8 mouse cellular contexts compared by ENCODE assay signal in genomic region chr15:85635425-85635824, GRCm38 (mm10). TPM values are rescaled to one million over a fixed set of nuclear protein-coding genes. Genes with fewer than 3 reads are reported as not detected.
DNase-seq lines count a peak whose midpoint lies in the region; ATAC-seq lines count a peak whose summit lies in the region.

No protein-coding gene starts in this region.

- H3K4me1 ChIP-seq in lung, embryonic 16.5 days (replicated peaks; ENCODE audit: control insufficient read depth, insufficient read depth, low read length): peaks cover 5% of the 10 kb centered on the region
- peaks cover 14% of the 10 kb centered on the region for H3K4me1 ChIP-seq in embryonic facial prominence, embryonic 13.5 days
- peaks cover 7% of the 10 kb centered on the region for H3K4me1 ChIP-seq in limb, embryonic 11.5 days (ENCODE audit: control insufficient read depth, insufficient read depth, low read length)
- H3K4me1 ChIP-seq in neural tube, embryonic 14.5 days (ENCODE audit: control insufficient read depth, insufficient read depth, low read length): 0 out of 2 replicates have a peak, but pooled peaks cover 5% of the 10 kb centered on the region

- H3K27me3 ChIP-seq in lung, embryonic 16.5 days (ENCODE audit: control insufficient read depth, insufficient read depth, low read depth, low read length): no peaks in the 10 kb centered on the region
- H3K27me3 ChIP-seq in embryonic facial prominence, embryonic 13.5 days: no peaks in the 10 kb centered on the region
- H3K27me3 ChIP-seq in limb, embryonic 11.5 days (ENCODE audit: control insufficient read depth, insufficient read depth, low read length): no peaks in the 10 kb centered on the region
- H3K27me3 ChIP-seq in neural tube, embryonic 14.5 days (ENCODE audit: control insufficient read depth, insufficient read depth, low read length): no peaks in the 10 kb centered on the region

- ATAC-seq in lung, embryonic 16.5 days (ENCODE audit: low read depth): no peak
- no peak for ATAC-seq in embryonic facial prominence, embryonic 13.5 days (ENCODE audit: insufficient number of reproducible peaks, insufficient read depth, low FRiP score, low TSS enrichment, low read depth)
- no peak for ATAC-seq in limb, embryonic 11.5 days (ENCODE audit: insufficient number of reproducible peaks, low FRiP score, low TSS enrichment, low read depth)
- ATAC-seq in neural tube, embryonic 14.5 days (ENCODE audit: low read depth): no peak

- intact Hi-C loops in left cerebral cortex, postnatal 25 days (cut with DNase I): loop anchor here (2.0 kb wide), 2 partner anchors 17 to 35 kb away; no protein-coding TSS in a partner anchor

- peak overlapping the region; percentile 96 for H3K27ac ChIP-seq in lung, embryonic 16.5 days (ENCODE audit: low read length)
- H3K27ac ChIP-seq in embryonic facial prominence, embryonic 13.5 days: peak overlapping the region; percentile 93; the same call in 1 of the 2 replicates
- no peak overlapping the region for H3K27ac ChIP-seq in limb, embryonic 11.5 days (replicated peaks; ENCODE audit: low read depth, low read length)
- H3K27ac ChIP-seq in neural tube, embryonic 14.5 days (ENCODE audit: low read depth, low read length): peak overlapping the region; percentile 74; the same call in 1 of the 2 replicates

- 93% methylated on average over 6 of the region's 6 CpGs for WGBS in lung, embryonic 16.5 days
- WGBS in embryonic facial prominence, embryonic 13.5 days: 94% methylated on average over 6 of the region's 6 CpGs
- 93% methylated on average over 6 of the region's 6 CpGs for WGBS in limb, embryonic 11.5 days
- 94% methylated on average over 6 of the region's 6 CpGs for WGBS in neural tube, embryonic 14.5 days

- H3K36me3 ChIP-seq in lung, embryonic 16.5 days (ENCODE audit: control insufficient read depth, insufficient read depth, low read length): no peaks in the 10 kb centered on the region
- H3K36me3 ChIP-seq in embryonic facial prominence, embryonic 13.5 days: no peaks in the 10 kb centered on the region
- H3K36me3 ChIP-seq in limb, embryonic 11.5 days (ENCODE audit: control insufficient read depth, insufficient read depth, low read length): no peaks in the 10 kb centered on the region
- H3K36me3 ChIP-seq in neural tube, embryonic 14.5 days (ENCODE audit: control insufficient read depth, insufficient read depth, low read length): no peaks in the 10 kb centered on the region

- no peak for DNase-seq in lung, postnatal 14 days
- DNase-seq in limb, embryonic 11.5 days (ENCODE audit: low spot score): no peak
- DNase-seq in left cerebral cortex, postnatal 25 days (ENCODE audit: low spot score in 2 of 2): no peak
- DNase-seq in B cell, adult 2 months: no peak
- no peak for DNase-seq in cerebellum, postnatal 10 days

- H3K9me3 ChIP-seq in lung, embryonic 16.5 days (ENCODE audit: control insufficient read depth, low read length): no peaks in the 10 kb centered on the region
- H3K9me3 ChIP-seq in embryonic facial prominence, embryonic 13.5 days: no peaks in the 10 kb centered on the region
- H3K9me3 ChIP-seq in limb, embryonic 11.5 days (ENCODE audit: control insufficient read depth, low read length): no peaks in the 10 kb centered on the region
- no peaks in the 10 kb centered on the region for H3K9me3 ChIP-seq in neural tube, embryonic 14.5 days (ENCODE audit: control insufficient read depth, low read length)

- peak overlapping the region; percentile 62 for H3K4me2 ChIP-seq in lung, embryonic 16.5 days (ENCODE audit: low read depth, low read length)
- H3K4me2 ChIP-seq in embryonic facial prominence, embryonic 13.5 days: peak overlapping the region; percentile 62
- H3K4me2 ChIP-seq in limb, embryonic 11.5 days (ENCODE audit: low read depth, severe bottlenecking): peak overlapping the region; percentile 56
- peak overlapping the region; percentile 44; the same call in 1 of the 2 replicates for H3K4me2 ChIP-seq in neural tube, embryonic 14.5 days (ENCODE audit: low read depth, low read length)

- H3K9ac ChIP-seq in lung, embryonic 16.5 days (ENCODE audit: low read length): peak overlapping the region; percentile 79
- H3K9ac ChIP-seq in embryonic facial prominence, embryonic 13.5 days: no peak overlapping the region
- no peak overlapping the region for H3K9ac ChIP-seq in limb, embryonic 11.5 days (ENCODE audit: low read length)
- H3K9ac ChIP-seq in neural tube, embryonic 14.5 days (replicated peaks; ENCODE audit: low read depth, low read length): no peak overlapping the region

- H3K4me3 ChIP-seq in lung, embryonic 16.5 days (ENCODE audit: low read length): peak overlapping the region; percentile 60
- H3K4me3 ChIP-seq in embryonic facial prominence, embryonic 13.5 days: peak overlapping the region; percentile 64; the same call in 1 of the 2 replicates
- peak overlapping the region; percentile 59; the same call in 1 of the 2 replicates for H3K4me3 ChIP-seq in limb, embryonic 11.5 days (ENCODE audit: low read depth, low read length)
- H3K4me3 ChIP-seq in neural tube, embryonic 14.5 days (ENCODE audit: low read depth, low read length): peak overlapping the region; percentile 41; the same call in 1 of the 2 replicates

RNA-seq across cellular contexts. Expression of gene Wnt7b, which starts 53.2 kb away (rescaled TPM):
- 40.2 and 44.8 TPM in 2 replicates for polyA plus RNA-seq in lung, embryonic 16.5 days (2015; fragmentation: Nextera tagmentation; extraction: Ambion mirVana)
- polyA plus RNA-seq in embryonic facial prominence, embryonic 13.5 days (2015; fragmentation: Nextera tagmentation; extraction: Ambion mirVana): 35.0 and 44.9 TPM in 2 replicates
- 13.4 and 19.1 TPM in 2 replicates for polyA plus RNA-seq in limb, embryonic 11.5 days (2014; fragmentation: Nextera tagmentation; extraction: Ambion mirVana)
- 17.3 and 25.0 TPM in 2 replicates for polyA plus RNA-seq in neural tube, embryonic 14.5 days (2014; fragmentation: Nextera tagmentation; extraction: Ambion mirVana)
- 10 to 100 TPM; 31.3 to 34.4 TPM for total RNA-seq in left cerebral cortex, postnatal 25 days (2021)
